Mouse (Mus musculus) retina, embryonic 14.5 days (tissue): ENCODE data around the gene Olfr1467.

Experiments used
- DNase-seq: peaks from one replicate; pipeline ENCODE4 v3.0.0-alpha.2; 2015; ENCODE audit warnings: low spot score

Olfr1467 gene

GRCm38 (mm10) chr19:13361936-13362335, at the start of gene Olfr1467:
Gene Olfr1467, plus strand, starts transcription at chr19:13362236.
- no peak for DNase-seq

DNA sequence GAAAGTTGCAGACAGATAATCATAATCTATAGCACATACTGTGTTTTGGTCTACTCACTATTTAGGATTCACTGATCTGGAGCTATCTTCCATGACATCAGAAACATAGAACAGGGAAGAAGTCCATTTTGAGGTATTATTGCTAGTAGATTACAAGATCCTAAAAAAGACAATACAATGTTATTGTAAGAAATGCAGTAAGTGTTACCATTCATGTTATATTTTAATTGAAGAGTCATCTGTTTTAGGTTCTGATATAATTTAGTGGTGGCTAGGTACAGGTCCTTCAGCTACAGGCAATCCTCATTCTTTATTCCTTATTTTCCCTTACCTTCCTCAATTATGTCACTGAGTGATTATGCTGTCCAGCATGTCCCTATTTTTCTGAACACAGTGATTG, 46.6 kb upstream of the Olfr1467 start, which contains the start of gene Olfr1465:
Olfr1465 (minus strand) TSS at position 101 of the 400 bp plus-strand sequence.
- DNase-seq: no peak

GRCm38 (mm10) chr19:13338562-13338961, 23.5 kb upstream of the Olfr1467 start, which contains the start of gene Olfr1466:
Gene Olfr1466, plus strand, starts transcription at chr19:13338862.
- no peak for DNase-seq

DNA sequence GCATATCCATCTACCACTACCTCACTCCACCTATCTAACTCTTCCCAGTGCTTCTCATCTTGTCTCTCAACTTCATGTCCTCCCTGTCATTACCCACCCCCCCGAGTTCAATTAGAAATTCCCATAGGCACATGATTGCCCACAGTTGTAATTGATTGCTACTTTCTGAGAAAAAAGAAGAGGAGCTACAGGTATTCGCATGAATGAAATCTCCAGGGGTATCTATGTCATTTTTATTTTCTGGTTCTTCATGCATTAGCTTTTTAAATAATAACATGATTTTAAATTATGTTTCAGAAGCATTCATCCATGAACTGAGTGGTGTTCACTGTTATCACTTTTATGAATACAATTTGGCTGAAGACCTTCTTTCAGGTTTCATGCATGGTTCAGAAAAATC, 45.5 kb downstream of the Olfr1467 start, which contains the start of gene Olfr1469:
Olfr1469 (plus strand) TSS at position 301 of the 400 bp plus-strand sequence.
- no peak for DNase-seq
